Mouse (Mus musculus): ENCODE data around the gene Exoc6b. TPM values are rescaled to one million over a fixed set of nuclear protein-coding genes. Genes with fewer than 3 reads are reported as not detected.

Gene Exoc6b
- polyA plus RNA-seq, 1 experiment = 36.8 TPM

GRCm38 (mm10) chr6:85057641-85058040 lies 11.7 kb downstream of the Exoc6b start:
- TF ChIP-seq CTCF (IDR thresholded peaks at IDR 0.05; ENCODE audit: borderline replicate concordance, extremely low read depth, insufficient read depth, insufficient read length) = no peak
- TF ChIP-seq POLR2A (IDR thresholded peaks at IDR 0.05; ENCODE audit: borderline replicate concordance, extremely low read depth, insufficient read depth, insufficient read length, poor library complexity, severe bottlenecking) = no peak
- no peak for DNase-seq (ENCODE audit: low read depth)

GRCm38 (mm10) chr6:85051109-85051508 lies 18.2 kb downstream of the Exoc6b start:
- TF ChIP-seq CTCF (IDR thresholded peaks at IDR 0.05; ENCODE audit: borderline replicate concordance, extremely low read depth, insufficient read depth, insufficient read length) (no peak), POLR2A (IDR thresholded peaks at IDR 0.05; ENCODE audit: borderline replicate concordance, extremely low read depth, insufficient read depth, insufficient read length, poor library complexity, severe bottlenecking) (no peak)
- DNase-seq (ENCODE audit: low read depth) = no peak

- no peak for DNase-seq (ENCODE audit: low read depth)
- TF ChIP-seq POLR2A (IDR thresholded peaks at IDR 0.05; ENCODE audit: borderline replicate concordance, extremely low read depth, insufficient read depth, insufficient read length, poor library complexity, severe bottlenecking) = no peak
- no peak for TF ChIP-seq CTCF (IDR thresholded peaks at IDR 0.05; ENCODE audit: borderline replicate concordance, extremely low read depth, insufficient read depth, insufficient read length)
These were observed 22.8 kb downstream of the Exoc6b start for GRCm38 (mm10) chr6:85046531-85046930.

- no peak for TF ChIP-seq CTCF (IDR thresholded peaks at IDR 0.05; ENCODE audit: borderline replicate concordance, extremely low read depth, insufficient read depth, insufficient read length)
- no peak for TF ChIP-seq POLR2A (IDR thresholded peaks at IDR 0.05; ENCODE audit: borderline replicate concordance, extremely low read depth, insufficient read depth, insufficient read length, poor library complexity, severe bottlenecking)
These were observed 24.6 kb downstream of the Exoc6b start for GRCm38 (mm10) chr6:85044621-85045152.

GRCm38 (mm10) chr6:85037677-85038076 lies 31.6 kb downstream of the Exoc6b start:
- TF ChIP-seq POLR2A (IDR thresholded peaks at IDR 0.05; ENCODE audit: borderline replicate concordance, extremely low read depth, insufficient read depth, insufficient read length, poor library complexity, severe bottlenecking) (no peak), CTCF (IDR thresholded peaks at IDR 0.05; ENCODE audit: borderline replicate concordance, extremely low read depth, insufficient read depth, insufficient read length) (peak; percentile 85; the same call in 1 of the 2 replicates)
- peak; percentile 90 for DNase-seq (ENCODE audit: low read depth)

More at GRCm38 (mm10) chr6:85044621-85045152, 24.6 kb downstream of the Exoc6b start:
- no peak for DNase-seq (ENCODE audit: low read depth)

GRCm38 (mm10) chr6:85029671-85030070 lies 39.6 kb downstream of the Exoc6b start:
- TF ChIP-seq CTCF (IDR thresholded peaks at IDR 0.05; ENCODE audit: borderline replicate concordance, extremely low read depth, insufficient read depth, insufficient read length) = no peak
- no peak for TF ChIP-seq POLR2A (IDR thresholded peaks at IDR 0.05; ENCODE audit: borderline replicate concordance, extremely low read depth, insufficient read depth, insufficient read length, poor library complexity, severe bottlenecking)
- peak; percentile 34 for DNase-seq (ENCODE audit: low read depth)

DNA sequence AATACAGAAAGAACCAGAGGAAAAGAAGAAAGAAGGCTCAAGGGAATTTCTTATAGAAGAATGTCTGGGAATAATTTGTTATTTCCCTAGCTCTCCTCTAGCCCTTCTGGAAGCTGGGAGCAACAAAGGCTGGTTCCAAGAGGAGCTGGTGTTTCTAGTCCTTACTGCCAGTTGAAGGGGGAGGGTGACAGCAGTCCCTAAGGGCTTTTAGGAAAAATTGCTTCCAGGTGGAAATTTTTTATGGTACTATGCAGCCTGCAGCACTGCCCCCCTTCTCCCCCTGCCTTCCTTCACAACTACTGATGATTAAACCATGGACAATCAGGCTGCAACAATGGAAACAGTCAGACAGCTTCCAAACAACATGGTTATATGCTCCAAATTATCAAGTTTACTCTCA lies 44.9 kb downstream of the Exoc6b start:
- no peak for TF ChIP-seq CTCF (IDR thresholded peaks at IDR 0.05; ENCODE audit: borderline replicate concordance, extremely low read depth, insufficient read depth, insufficient read length)
- TF ChIP-seq POLR2A (IDR thresholded peaks at IDR 0.05; ENCODE audit: borderline replicate concordance, extremely low read depth, insufficient read depth, insufficient read length, poor library complexity, severe bottlenecking) = no peak
- no peak for DNase-seq (ENCODE audit: low read depth)

DNA sequence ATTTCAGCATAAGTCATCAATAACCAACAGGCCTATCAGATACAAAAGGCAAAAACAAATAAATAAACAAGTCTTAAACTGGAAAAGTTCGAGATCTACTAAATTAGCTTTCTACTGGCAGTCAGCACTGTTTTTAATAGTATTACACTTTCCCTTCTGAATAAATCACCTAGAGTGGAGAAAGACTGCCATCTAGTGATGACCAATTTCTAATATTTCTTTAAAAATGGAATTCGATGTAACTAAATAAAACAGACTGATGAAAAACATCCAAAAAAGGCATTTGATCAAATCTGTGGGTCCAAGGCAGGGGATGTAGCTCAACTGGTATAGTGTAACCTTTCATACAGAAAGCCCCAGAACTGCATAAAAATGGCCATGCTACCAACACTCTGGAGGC lies 52.3 kb downstream of the Exoc6b start:
- DNase-seq (ENCODE audit: low read depth) = peak; percentile 63
- TF ChIP-seq POLR2A (IDR thresholded peaks at IDR 0.05; ENCODE audit: borderline replicate concordance, extremely low read depth, insufficient read depth, insufficient read length, poor library complexity, severe bottlenecking) (no peak), CTCF (IDR thresholded peaks at IDR 0.05; ENCODE audit: borderline replicate concordance, extremely low read depth, insufficient read depth, insufficient read length) (0 out of 2 replicates have a peak, but pooled peaks have one; percentile 0)

DNA sequence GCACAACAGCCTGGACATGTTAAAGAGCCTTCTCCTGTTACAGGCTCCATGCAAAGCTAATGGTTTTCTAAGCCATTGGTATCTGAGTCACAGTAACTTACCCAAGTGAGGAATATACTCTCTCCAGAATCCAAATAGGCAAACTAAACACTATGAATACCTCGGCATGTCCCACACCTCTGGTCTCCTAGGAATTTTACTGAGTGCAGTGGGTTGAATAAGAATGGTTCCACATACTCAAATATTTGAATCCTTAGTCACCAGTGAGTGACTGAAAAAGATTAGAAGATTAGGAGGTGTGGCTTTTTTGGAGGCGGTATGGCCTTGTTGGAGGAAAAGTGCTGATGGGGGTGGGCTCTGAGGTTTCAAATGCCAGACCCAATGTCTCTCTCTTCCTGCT lies 55.4 kb downstream of the Exoc6b start:
- DNase-seq (ENCODE audit: low read depth) = no peak
- no peak for TF ChIP-seq POLR2A (IDR thresholded peaks at IDR 0.05; ENCODE audit: borderline replicate concordance, extremely low read depth, insufficient read depth, insufficient read length, poor library complexity, severe bottlenecking)
- TF ChIP-seq CTCF (IDR thresholded peaks at IDR 0.05; ENCODE audit: borderline replicate concordance, extremely low read depth, insufficient read depth, insufficient read length) = no peak

- no peak for TF ChIP-seq POLR2A (IDR thresholded peaks at IDR 0.05; ENCODE audit: borderline replicate concordance, extremely low read depth, insufficient read depth, insufficient read length, poor library complexity, severe bottlenecking)
- TF ChIP-seq CTCF (IDR thresholded peaks at IDR 0.05; ENCODE audit: borderline replicate concordance, extremely low read depth, insufficient read depth, insufficient read length) = no peak
- no peak for DNase-seq (ENCODE audit: low read depth)
These were observed 58.9 kb downstream of the Exoc6b start for GRCm38 (mm10) chr6:85010397-85010796.

- TF ChIP-seq CTCF (IDR thresholded peaks at IDR 0.05; ENCODE audit: borderline replicate concordance, extremely low read depth, insufficient read depth, insufficient read length) = no peak
- TF ChIP-seq POLR2A (IDR thresholded peaks at IDR 0.05; ENCODE audit: borderline replicate concordance, extremely low read depth, insufficient read depth, insufficient read length, poor library complexity, severe bottlenecking) = no peak
- no peak for DNase-seq (ENCODE audit: low read depth)
These were observed 73.9 kb downstream of the Exoc6b start for GRCm38 (mm10) chr6:84995418-84995817.

DNA sequence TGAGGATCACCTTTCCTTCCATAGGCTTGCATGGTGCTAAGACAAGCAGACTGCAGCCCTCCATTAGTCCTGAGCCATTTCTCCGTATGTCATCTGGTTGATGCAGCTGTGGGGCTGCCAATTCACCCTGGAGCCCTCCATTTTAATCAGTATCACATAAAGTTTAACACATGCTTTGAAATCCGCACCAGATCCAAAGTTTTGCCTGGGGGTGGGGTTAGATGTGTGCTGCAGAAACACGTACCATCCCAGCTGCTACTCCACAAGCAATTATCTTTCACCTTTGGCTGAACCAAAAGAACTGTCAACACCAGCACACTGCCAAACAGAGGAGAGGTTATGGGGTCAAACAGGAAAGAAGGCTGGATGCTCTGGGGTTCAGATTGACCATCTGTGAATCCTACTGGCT lies 92.7 kb downstream of the Exoc6b start:
- DNase-seq (ENCODE audit: low read depth) = peak; percentile 42
- no peak for TF ChIP-seq CTCF (IDR thresholded peaks at IDR 0.05; ENCODE audit: borderline replicate concordance, extremely low read depth, insufficient read depth, insufficient read length)
- no peak for TF ChIP-seq POLR2A (IDR thresholded peaks at IDR 0.05; ENCODE audit: borderline replicate concordance, extremely low read depth, insufficient read depth, insufficient read length, poor library complexity, severe bottlenecking)
